Mouse (Mus musculus) lung, adult 2 months (tissue): ENCODE data around the gene Olfr525.

Experiments used
- CTCF ChIP-seq: fragments of 200-500 bp; IDR thresholded peaks from 2 replicates; pipeline ENCODE4 v1.5.1; 2011; ENCODE audit warnings: mild to moderate bottlenecking, low read length, control low read depth; ENCODE audit not compliant: insufficient read depth
- POLR2A ChIP-seq: fragments of 200-500 bp; IDR thresholded peaks from 2 replicates; pipeline ENCODE4 v1.6.1; 2011; ENCODE audit warnings: low read depth, mild to moderate bottlenecking, control low read depth, low read length, borderline replicate concordance; ENCODE audit errors: extremely low read depth

DNA sequence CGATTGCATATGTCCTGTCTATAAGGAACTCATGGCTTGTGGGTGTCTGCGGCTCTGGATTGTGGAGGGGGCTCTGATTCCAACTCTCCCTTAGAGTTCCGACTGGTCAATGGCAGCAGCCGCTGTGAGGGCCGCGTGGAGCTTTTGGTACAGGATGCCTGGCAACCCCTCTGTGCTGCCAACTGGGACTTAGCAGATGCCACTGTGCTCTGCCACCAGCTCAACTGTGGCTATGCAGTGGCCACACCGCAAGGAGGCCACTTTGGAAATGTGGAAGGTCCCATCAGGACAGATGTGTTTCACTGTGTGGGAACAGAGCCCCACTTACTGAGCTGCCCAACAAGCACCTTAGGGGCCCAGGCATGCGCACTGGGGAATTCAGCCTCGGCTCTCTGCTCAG, 24.9 kb upstream of the Olfr525 start:
- TF ChIP-seq POLR2A (no peak), CTCF (no peak)
